Mouse (Mus musculus) regulatory T cell (primary cell): ENCODE data around the gene Lgalsl.

Source experiments
- in situ Hi-C: fragments of 300-600 bp; cut with MboI, MseI; formaldehyde crosslinking; loops from one replicate; pipeline ENCODE4 v1.15.1; 2025; ENCODE audit warnings: high pct_unique_total_duplicates

Gene Lgalsl

GRCm38 (mm10) chr11:20823961-20824360 lies 6.9 kb downstream of the Lgalsl start:
- in situ Hi-C loops: no loop called here

DNA sequence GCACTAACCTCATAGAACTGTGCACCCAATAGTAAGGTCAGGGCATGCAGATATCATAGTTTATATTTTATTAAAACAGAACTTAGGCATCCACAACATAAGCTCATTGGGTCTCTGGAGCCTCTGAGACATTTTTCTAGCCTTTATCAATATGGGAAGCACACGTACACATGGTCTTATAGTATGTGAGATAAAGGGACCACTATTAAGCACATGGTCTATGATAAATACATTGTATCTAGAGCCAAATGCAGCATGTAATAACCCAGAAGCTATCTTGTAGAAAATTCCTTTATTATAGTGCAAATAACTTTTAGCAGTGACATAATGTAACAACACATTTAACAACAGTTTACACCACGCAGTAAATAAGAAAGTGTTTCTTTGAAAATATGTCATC lies 7.6 kb downstream of the Lgalsl start:
- in situ Hi-C loops: no loop called here

GRCm38 (mm10) chr11:20821351-20821750 lies 9.5 kb downstream of the Lgalsl start:
- in situ Hi-C loops: no loop called here

DNA sequence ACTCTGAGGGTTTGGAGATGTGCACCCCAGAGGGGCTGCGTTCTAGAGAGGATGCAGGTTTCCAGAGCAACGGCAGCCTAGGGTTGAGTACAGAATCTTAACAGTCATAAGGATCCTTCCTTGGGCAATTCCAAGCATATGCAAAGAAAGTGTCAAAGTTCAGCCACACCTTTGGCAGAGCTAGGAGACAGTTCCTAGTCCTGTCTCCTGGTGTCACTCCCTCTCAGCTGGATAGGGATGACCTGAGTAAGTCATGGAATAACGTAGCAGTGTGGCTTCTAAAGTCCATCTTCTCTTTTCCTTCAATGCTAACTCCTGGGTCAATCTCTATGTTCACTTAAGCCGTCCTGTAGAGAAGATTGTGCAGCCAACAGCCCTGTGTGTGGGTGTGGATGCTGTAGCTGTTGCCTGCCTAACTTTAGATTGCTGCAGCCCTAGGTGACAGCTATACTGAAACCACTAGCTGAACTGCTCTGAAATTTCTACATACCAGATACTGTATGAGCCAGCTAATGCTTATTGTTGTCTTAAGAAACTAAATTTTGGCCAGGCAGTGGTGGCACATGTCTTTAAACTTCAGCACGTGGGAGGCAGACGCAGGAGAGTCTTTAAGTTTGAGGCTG lies 16.8 kb downstream of the Lgalsl start:
- in situ Hi-C loops: no loop called here

DNA sequence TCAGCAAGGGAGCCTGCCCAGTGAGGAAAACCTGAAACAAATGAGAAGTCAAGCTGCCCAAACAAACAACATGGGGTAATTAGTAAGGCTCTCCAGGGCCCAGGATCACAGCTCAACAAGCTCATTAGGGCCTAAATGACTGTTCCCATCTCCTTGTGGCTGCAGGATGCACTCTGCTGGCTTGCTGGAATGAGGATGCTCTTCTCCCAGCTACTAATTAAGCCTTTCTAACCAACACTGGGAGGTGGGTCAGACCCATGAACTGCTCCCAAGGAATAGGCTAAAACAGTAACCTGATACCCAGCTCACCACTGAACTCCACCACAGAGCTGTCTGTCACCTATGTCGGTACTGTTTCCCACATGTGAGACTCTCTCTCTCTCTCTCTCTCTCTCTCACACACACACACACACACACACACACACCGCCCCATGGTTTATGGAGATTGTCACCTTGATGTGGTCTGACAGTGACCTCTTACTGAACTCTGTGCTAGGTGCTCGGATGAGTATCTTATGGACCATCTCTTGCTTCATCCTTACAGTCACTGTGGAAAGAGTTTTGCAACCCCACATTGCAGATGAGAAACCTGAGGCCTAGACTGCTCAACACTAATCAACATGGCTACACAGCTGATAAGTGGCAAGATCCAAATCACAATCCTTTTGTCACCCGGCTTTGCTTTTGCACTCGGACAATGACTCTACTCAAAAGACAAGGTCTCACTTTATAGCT lies 18.5 kb downstream of the Lgalsl start:
- in situ Hi-C loops: no loop called here

- in situ Hi-C loops: no loop called here
Measured at GRCm38 (mm10) chr11:20806659-20807058, 24.2 kb downstream of the Lgalsl start.

DNA sequence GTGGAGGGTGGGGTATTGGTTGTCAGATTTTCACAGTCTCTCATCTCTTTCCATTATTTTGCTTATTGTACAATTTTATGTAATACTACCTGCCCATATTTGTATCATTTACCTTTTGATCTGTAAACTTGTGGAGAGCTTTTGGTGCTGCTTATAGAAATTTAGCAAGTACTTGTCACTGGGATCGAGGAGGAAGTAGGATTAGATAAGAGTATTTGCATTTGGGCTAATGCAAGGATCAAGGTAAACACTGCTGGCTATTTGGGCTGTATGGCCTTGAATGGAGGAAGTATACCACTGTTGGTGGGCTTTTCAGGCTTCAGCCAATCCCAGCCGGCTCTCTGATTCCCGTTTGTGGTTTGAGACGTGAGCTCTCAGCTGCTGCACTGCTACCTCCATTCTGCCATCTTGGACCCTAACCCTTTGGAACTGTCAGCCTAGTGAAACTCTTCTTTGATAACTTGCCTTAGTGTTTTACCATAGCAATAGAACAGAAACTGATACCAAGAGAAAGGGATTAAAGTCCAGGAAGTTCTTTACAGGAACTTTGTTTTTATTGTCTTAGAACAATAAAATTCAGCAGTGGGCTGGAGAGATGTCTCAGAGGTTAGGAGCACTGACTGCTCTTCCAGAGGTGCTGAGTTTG lies 25.1 kb downstream of the Lgalsl start:
- in situ Hi-C loops: no loop called here

GRCm38 (mm10) chr11:20804416-20804815 lies 26.4 kb downstream of the Lgalsl start:
- in situ Hi-C loops: no loop called here

DNA sequence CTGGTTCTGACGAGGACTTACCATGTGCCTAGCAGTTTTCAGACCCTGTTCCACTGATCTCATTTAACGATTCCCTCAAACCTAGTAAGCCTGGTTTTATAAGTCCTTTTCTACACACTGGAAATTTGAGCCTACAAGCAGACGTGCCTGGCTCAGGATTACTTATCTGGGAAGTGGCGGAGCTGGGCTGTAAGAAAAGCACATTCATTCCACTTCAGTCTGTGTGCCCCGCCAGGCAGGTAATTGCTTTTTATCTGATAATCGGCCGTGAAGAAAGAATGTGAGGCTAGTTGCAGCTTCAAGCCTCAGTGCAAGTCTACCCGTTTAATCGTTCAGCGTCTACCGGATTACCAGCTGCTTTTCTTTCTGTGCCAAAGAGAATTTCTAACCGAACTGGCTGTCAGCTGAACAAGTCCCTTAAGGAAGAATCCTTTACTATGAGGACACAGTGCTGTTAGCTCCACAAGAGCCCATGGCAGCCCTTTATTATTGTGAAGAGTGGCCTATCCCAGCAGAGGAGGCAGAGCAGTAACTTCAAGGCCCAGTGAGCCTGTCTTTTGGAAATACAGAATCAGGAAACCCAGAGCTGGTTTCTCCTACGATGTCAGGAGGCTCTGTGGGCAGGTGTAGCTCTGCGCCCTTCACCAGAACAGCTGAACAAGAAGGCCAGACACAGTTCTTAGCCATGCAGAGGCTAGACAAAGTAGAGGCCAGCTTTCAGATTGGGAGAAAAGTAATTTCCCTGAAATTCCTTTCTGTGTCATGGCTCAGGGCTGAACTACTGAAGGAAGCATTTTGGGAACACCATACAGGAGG lies 30.4 kb downstream of the Lgalsl start:
- in situ Hi-C loops: no loop called here

DNA sequence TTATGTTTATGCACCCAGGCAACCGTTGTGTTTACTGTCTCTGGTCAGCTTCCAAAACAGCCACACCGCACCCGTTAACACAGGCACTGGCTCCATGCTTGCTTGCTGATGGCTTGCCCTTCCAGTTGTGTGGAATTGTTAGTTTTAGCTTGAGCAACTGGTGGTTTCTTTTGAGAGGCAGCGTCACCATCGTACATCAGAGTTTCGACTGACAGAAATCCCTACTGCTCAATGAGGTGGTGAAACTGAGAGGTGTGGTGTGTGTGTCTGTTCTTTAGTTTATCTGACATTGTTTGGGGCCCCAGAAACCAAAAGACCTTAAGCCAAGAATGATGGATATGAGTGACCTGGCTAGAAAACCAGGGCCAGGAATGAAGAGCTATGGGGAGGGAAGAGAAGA lies 33.0 kb downstream of the Lgalsl start:
- in situ Hi-C loops: loop anchor here (5.0 kb wide), 1 partner anchor 114 kb away; no protein-coding TSS in a partner anchor

GRCm38 (mm10) chr11:20795466-20795865 lies 35.4 kb downstream of the Lgalsl start:
- in situ Hi-C loops: loop anchor here (5.0 kb wide), 1 partner anchor 117 kb away; no protein-coding TSS in a partner anchor

- in situ Hi-C loops: loop anchor here (5.0 kb wide), 2 partner anchors 117 to 662 kb away; no protein-coding TSS in a partner anchor
Measured at GRCm38 (mm10) chr11:20794913-20795254, 36.0 kb downstream of the Lgalsl start.

GRCm38 (mm10) chr11:20794196-20794912 lies 36.5 kb downstream of the Lgalsl start:
- in situ Hi-C loops: loop anchor here (5.0 kb wide), 1 partner anchor 663 kb away; no protein-coding TSS in a partner anchor

DNA sequence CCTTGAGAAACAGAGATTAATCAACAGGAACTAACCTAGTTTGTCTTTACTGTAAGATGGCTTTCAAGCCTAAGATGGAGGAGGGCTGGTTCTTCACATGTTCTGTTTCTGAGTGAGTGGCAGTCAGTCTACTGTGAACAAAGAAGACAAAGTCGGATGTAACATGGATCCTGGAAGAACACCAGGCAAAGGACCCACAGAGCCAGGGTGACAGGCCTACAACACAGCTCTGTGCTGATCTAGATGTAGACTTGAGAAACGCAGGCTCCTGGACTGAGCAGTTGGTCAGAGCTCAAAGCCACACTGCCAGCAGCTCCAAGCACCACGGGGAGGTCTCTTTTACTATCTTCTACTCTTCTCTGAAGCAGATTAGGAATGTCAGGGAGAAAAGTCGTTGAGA lies 37.2 kb downstream of the Lgalsl start:
- in situ Hi-C loops: loop anchor here (5.0 kb wide), 1 partner anchor 664 kb away; no protein-coding TSS in a partner anchor

DNA sequence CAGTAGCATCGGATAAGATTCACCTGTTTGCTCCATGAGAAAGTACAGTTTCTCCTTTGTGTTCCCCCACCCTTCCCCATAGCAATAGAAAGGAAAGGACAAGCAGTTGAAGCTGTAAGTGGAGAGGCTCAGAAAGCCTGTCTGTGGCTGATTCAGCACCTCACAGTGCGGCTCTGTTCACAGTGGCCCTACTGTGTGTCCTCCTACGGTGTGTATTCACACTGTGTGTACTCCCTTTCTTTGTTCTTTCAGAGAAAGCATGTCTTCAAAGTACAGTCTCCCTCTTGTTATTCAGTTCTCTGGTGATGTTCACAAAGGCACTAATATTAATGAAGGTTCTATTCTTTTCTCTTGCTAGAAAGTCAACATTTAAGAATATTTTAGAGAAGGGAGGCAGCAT lies 38.2 kb downstream of the Lgalsl start:
- in situ Hi-C loops: loop anchor here (5.0 kb wide), 1 partner anchor 665 kb away; no protein-coding TSS in a partner anchor

DNA sequence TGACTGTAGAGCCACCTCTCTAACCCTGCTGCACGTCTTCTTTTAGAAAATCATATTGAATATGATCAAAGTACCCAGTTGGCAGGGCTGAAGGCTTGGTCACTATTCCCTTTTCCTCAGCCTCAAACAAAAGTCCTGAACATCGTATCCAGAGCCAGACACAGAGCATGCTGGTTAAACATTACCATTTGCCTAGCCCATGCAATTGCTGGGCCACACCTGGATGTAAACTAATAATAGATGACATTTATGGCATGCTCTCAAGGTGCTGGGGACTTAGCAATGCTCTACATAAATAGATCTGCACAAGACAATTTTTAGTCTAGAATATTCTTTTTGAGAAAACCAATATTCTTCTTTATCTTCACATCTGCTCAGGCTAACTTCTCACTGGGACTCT lies 39.5 kb downstream of the Lgalsl start:
- in situ Hi-C loops: loop anchor here (5.0 kb wide), 1 partner anchor 666 kb away; no protein-coding TSS in a partner anchor

DNA sequence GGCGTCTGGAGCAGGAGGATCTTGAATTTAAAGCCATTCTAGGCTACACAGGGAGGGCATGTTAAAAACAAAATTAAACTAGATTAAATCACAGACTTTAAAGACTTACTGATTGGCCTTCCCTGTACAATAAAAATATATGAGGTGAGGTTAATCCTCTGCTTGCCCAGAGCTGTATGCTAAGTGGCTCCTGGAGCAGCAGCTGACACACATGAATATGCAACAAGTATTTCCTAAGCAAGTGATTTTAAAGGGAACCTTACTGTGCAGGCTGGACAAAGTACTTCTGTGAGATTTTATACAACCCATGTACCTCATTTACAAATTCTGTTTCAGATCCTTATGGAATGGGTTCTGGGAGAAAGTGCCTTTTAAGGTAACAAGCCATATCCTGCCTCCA lies 41.8 kb downstream of the Lgalsl start:
- in situ Hi-C loops: no loop called here

DNA sequence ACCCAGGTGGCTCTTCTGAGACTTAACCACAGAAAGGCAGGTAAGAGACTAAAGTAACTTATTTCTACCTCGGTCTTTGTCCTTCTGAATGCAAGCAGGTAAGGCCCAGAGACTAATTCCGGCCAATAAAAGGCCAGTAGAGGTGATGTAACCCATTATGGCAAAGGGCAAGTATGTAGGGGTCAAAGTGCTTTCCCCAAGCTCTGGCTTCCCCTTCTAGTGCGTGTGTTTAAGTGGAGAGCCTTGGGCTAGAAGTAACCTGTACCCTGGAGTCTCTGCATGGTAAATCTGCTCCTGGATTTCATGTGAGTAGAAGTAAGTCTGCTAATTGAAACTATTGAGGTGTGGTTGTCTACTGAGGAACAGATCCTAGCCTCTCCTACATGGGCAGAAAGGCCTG lies 42.8 kb downstream of the Lgalsl start:
- in situ Hi-C loops: no loop called here

- in situ Hi-C loops: no loop called here
Measured at GRCm38 (mm10) chr11:20786191-20786590, 44.7 kb downstream of the Lgalsl start.

- in situ Hi-C loops: no loop called here
Measured at GRCm38 (mm10) chr11:20785186-20785585, 45.7 kb downstream of the Lgalsl start.

DNA sequence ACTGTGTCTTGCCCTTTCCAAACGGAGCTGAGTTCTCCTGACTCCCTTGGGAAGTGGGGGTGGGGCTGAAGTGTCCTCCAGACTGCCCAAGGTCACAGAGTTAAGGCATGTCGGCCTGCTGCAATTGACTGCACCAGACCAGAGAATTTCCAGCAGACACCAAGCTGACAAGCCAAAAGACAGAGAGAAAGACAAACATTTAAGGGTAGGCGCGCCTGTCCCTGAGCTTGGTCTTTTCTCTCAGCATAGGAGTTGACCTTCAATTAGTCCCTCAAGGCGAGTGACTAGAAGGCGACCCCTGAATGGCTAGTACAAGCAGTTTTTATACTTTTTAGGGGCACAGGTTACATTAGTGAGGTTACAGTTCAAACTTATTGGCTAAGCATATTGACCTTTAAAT lies 46.1 kb downstream of the Lgalsl start:
- in situ Hi-C loops: no loop called here
